Mouse (Mus musculus): ENCODE results near the gene Clspn.

- TF ChIP-seq ZKSCAN1 (IDR thresholded peaks at IDR 0.05; ENCODE audit: low read depth, low read length), result no peak
- no peak for TF ChIP-seq JUND (IDR thresholded peaks at IDR 0.05; ENCODE audit: low read depth, low read length)
- no peak for TF ChIP-seq POLR2A (IDR thresholded peaks at IDR 0.05; ENCODE audit: control insufficient read depth in 1 of 2, insufficient read depth in 1 of 2, low read depth in 1 of 2, low read length in 2 of 2, poor library complexity in 1 of 2)
- no peak for TF ChIP-seq POLR2AphosphoS2 (IDR thresholded peaks at IDR 0.05; ENCODE audit: low read length)
- no peak for TF ChIP-seq CHD2 (IDR thresholded peaks at IDR 0.05; ENCODE audit: low read length)
- no peak for TF ChIP-seq MEF2A (IDR thresholded peaks at IDR 0.05; ENCODE audit: extremely low read depth, insufficient replicate concordance, low read depth, low read length, poor library complexity, severe bottlenecking)
Observed at GRCm38 (mm10) chr4:126641901-126642300, 85.2 kb downstream of the Clspn start.

All from MEL (cell line).